Mouse (Mus musculus): ENCODE measurements around the gene Il10rb.

GRCm38 (mm10) chr16:91373473-91374252, 32.3 kb upstream of the Il10rb start:
- TF ChIP-seq CTCF (IDR thresholded peaks at IDR 0.05; ENCODE audit: control insufficient read depth, insufficient read depth, low read length) (no peak), POLR2A (IDR thresholded peaks at IDR 0.05; ENCODE audit: borderline replicate concordance, control insufficient read depth, low read depth, low read length) (no peak)
